Mouse (Mus musculus) cerebellum, postnatal 10 days (tissue): ENCODE data around the gene Gm8108.
"Not testable (repeated sequence)": the region's sequence is repeated elsewhere in the genome, so short reads cannot be mapped to it uniquely, and the experiment has no call there.

Experiments used
- DNase-seq, 2 experiments: peaks; one replicate each; pipeline ENCODE4 v3.0.0; 2021; ENCODE audit warnings: mixed read lengths in 2 of 2

Gm8108 gene

GRCm38 (mm10) chr14:4110426-4110825, at the start of gene Gm8108:
Gene Gm8108 (plus strand): TSS chr14:4110526.
- peak; percentile 21 to 41 for DNase-seq

DNA sequence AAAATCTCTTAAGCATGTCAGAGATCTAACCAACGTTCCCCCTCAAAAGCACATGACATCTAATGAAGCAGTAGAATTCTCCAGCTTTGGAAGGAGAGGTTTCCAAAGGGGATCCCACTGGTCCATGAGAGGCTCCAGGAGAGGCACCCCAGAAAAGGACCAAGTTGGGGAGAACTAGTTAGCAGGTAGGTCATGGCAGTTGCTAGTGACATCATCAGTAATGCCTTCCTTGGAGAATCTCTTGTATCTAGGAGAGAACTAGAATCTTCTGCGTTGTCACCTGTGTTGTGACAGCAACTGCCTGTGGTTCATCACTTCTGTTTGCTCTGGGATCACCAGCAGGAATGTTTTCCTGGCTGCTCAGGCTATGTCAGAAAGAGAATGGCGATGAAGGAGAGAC, 26.5 kb upstream of the Gm8108 start, which contains the start of gene Gm3115:
TSS of gene Gm3115 (plus strand) at position 301 of the 400 bp plus-strand sequence.
- DNase-seq, result not testable (repeated sequence)

- peak in 1 of 2 experiments; percentile 1 for DNase-seq
Observed at GRCm38 (mm10) chr14:4141646-4142045, 31.3 kb downstream of the Gm8108 start.

DNA sequence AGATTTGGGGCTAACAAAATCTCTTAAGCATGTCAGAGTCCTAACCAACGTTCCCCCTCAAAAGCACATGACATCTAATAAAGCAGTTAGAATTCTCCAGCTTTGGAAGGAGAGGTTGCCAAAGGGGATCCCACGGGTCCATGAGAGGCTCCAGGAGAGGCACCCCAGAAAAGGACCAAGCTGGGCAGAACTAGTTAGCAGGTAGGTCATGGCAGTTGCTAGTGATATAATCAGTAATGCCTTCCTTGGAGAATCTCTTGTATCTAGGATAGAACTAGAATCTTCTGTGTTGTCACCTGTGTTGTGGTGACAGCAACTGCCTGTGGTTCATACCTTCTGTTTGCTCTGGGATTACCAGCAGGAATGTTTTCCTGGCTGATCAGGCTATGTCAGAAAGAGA, 54.4 kb downstream of the Gm8108 start, which contains the start of gene Gm3127:
TSS of gene Gm3127 (plus strand) at position 301 of the 400 bp plus-strand sequence.
- not testable (repeated sequence) for DNase-seq

DNA sequence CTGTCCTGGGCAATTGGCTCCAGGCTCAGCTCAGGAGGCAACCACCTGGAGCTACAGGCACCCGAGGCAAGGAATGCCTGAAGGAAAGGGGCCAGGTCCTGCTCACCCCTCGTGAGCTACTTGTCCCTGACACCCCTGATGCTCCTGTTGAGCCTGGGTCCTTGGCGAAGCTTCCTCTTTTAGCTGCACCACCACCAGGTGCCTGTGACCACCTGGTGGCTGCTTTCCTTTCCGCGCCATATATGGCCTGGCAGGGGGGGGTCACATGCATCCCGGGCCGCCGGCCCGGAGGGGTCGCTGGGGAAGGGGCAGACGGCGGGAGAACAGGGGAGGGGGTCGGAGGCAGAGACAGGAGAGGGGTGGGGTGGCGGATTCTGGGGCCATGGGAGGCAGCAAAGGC, 71.7 kb downstream of the Gm8108 start:
- peak; percentile 8 to 15 for DNase-seq
